Mouse (Mus musculus) left cerebral cortex, postnatal 36 days (tissue): ENCODE results near the gene Ythdf2. TPM values are rescaled to one million over a fixed set of nuclear protein-coding genes. Genes with fewer than 3 reads are reported as not detected.

Experiments used
- DNase-seq, 2 experiments: peaks; one replicate each; pipeline ENCODE4 v3.0.0; 2021 to 2022; ENCODE audit warnings: low spot score in 2 of 2, mixed read lengths in 1 of 2
- intact Hi-C: fragments of 180-260 bp; cut with DNase I; formaldehyde crosslinking; loops from one replicate; pipeline ENCODE4 v1.15.1; 2025
- total RNA-seq, 2 experiments: library from RNA; stranded (reverse); gene quantifications; 2 replicates each; pipeline ENCODE4 v1.2.3; 2021

The Ythdf2 gene
- total RNA-seq, 2 experiments from 2014 or later: 37.6 to 47.1 TPM

- DNase-seq: no peak
- intact Hi-C loops: loop anchor here (2.0 kb wide), 1 partner anchor 49 kb away; the partner anchor contains the start of gene Gmeb1
These were observed 786 bp downstream of the Ythdf2 start for GRCm38 (mm10) chr4:132211091-132211942.

GRCm38 (mm10) chr4:132210325-132210724 is 1.8 kb downstream of the Ythdf2 start:
- no peak for DNase-seq
- intact Hi-C loops: loop anchor here (2.0 kb wide), 1 partner anchor 50 kb away; the partner anchor contains the start of gene Gmeb1

GRCm38 (mm10) chr4:132209299-132209698 is 2.8 kb downstream of the Ythdf2 start:
- DNase-seq: no peak
- intact Hi-C loops: no loop called here

GRCm38 (mm10) chr4:132207280-132207679 is 4.8 kb downstream of the Ythdf2 start:
- no peak for DNase-seq
- intact Hi-C loops: no loop called here

GRCm38 (mm10) chr4:132198771-132199170 is 13.3 kb downstream of the Ythdf2 start:
- intact Hi-C loops: no loop called here

GRCm38 (mm10) chr4:132198285-132198712 is 13.8 kb downstream of the Ythdf2 start:
- intact Hi-C loops: no loop called here
- DNase-seq: no peak

More at GRCm38 (mm10) chr4:132198771-132199170, 13.3 kb downstream of the Ythdf2 start:
- DNase-seq: no peak

- DNase-seq: no peak
- intact Hi-C loops: no loop called here
These were observed 17.1 kb downstream of the Ythdf2 start for GRCm38 (mm10) chr4:132194975-132195374.

GRCm38 (mm10) chr4:132194373-132194772 is 17.7 kb downstream of the Ythdf2 start:
- no peak for DNase-seq
- intact Hi-C loops: no loop called here

- intact Hi-C loops: no loop called here
- no peak for DNase-seq
These were observed 24.2 kb downstream of the Ythdf2 start for GRCm38 (mm10) chr4:132187826-132188401.

- no peak for DNase-seq
- intact Hi-C loops: no loop called here
These were observed 28.9 kb downstream of the Ythdf2 start for GRCm38 (mm10) chr4:132183162-132183561.

GRCm38 (mm10) chr4:132181721-132182658 is 30.1 kb downstream of the Ythdf2 start:
- intact Hi-C loops: no loop called here
- no peak for DNase-seq

- intact Hi-C loops: no loop called here
- DNase-seq: no peak
These were observed 31.4 kb downstream of the Ythdf2 start for GRCm38 (mm10) chr4:132180710-132181109.

- intact Hi-C loops: loop anchor here (2.0 to 10.0 kb wide), 3 partner anchors 90 to 314 kb away; no protein-coding TSS in a partner anchor
- DNase-seq: peak; percentile 48 to 49
These were observed 33.5 kb downstream of the Ythdf2 start for GRCm38 (mm10) chr4:132178630-132179059.

GRCm38 (mm10) chr4:132176474-132176873 is 35.6 kb downstream of the Ythdf2 start:
- intact Hi-C loops: loop anchor here (10.0 kb wide), 2 partner anchors 202 to 312 kb away; no protein-coding TSS in a partner anchor
- DNase-seq: no peak

GRCm38 (mm10) chr4:132170891-132171290 is 41.2 kb downstream of the Ythdf2 start:
- DNase-seq: peak; percentile 65 to 71
- intact Hi-C loops: loop anchor here (10.0 kb wide), 2 partner anchors 196 to 306 kb away; no protein-coding TSS in a partner anchor

GRCm38 (mm10) chr4:132169761-132170160 is 42.3 kb downstream of the Ythdf2 start:
- intact Hi-C loops: loop anchor here (10.0 kb wide), 2 partner anchors 195 to 305 kb away; no protein-coding TSS in a partner anchor
- peak in 1 of 2 experiments; percentile 41 for DNase-seq

GRCm38 (mm10) chr4:132169271-132169670 is 42.8 kb downstream of the Ythdf2 start:
- intact Hi-C loops: no loop called here
- DNase-seq: no peak

GRCm38 (mm10) chr4:132167436-132167835 is 44.7 kb downstream of the Ythdf2 start:
- intact Hi-C loops: no loop called here
- DNase-seq: no peak
